Mouse (Mus musculus) liver, embryonic 14.5 days (tissue): ENCODE data around the gene Rpp14.

Source experiments
- CTCF ChIP-seq: IDR thresholded peaks from 2 replicates; pipeline ENCODE4 v1.5.1; 2016; ENCODE audit warnings: antibody characterized with exemption, low read depth, control low read depth
- EP300 ChIP-seq: IDR thresholded peaks from 2 replicates; pipeline ENCODE4 v1.6.1; 2016; ENCODE audit warnings: antibody characterized with exemption, low read depth

DNA sequence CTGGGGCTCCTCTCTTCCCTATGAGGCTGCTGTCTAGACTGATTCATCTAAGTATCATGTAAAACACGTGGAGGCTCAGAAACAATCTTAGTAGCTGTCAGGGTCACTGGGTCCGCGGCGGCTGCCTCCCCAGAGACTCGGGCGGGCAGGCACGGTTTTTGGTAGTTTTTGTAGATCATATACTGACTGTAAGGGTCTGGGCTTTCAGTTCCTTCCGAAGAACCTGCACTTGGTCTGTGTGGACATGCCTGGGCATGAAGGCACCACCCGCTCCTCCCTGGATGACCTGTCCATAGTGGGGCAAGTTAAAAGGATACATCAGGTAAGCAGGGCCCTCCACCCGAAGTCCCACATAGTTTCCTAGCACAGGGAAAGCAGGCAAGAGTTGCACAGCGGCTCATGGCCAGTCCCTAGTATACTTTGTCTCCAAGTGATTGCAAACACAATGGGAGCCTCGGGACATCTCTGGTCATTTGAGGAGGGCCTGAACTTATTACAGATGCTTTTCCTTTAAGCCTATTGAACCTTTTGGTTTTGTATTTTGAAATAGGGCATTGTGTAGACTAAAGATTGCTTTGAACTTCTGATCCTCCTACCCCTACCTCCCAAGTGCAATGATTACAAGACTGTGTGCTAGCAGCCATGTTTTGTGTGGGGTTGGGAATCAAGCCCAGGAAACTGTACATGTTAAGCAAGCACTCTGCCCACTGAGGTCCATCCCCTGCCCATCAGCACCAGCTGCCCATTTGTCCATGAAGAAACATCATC, 39.1 kb upstream of the Rpp14 start:
- TF ChIP-seq CTCF (no peak), EP300 (no peak)
